Mouse (Mus musculus) cerebellum, adult 2 months (tissue): ENCODE data around the gene Mlf2.

Experiments used
- CTCF ChIP-seq: fragments of 200-500 bp; IDR thresholded peaks from 2 replicates; pipeline ENCODE4 v1.5.1; 2011; ENCODE audit warnings: low read depth, mild to moderate bottlenecking, control low read depth, low read length, moderate library complexity, borderline replicate concordance; ENCODE audit not compliant: insufficient read depth
- POLR2A ChIP-seq: fragments of 200-500 bp; IDR thresholded peaks from 2 replicates; pipeline ENCODE4 v1.6.1; 2011; ENCODE audit warnings: low read length, control low read depth, borderline replicate concordance; ENCODE audit not compliant: insufficient read depth

DNA sequence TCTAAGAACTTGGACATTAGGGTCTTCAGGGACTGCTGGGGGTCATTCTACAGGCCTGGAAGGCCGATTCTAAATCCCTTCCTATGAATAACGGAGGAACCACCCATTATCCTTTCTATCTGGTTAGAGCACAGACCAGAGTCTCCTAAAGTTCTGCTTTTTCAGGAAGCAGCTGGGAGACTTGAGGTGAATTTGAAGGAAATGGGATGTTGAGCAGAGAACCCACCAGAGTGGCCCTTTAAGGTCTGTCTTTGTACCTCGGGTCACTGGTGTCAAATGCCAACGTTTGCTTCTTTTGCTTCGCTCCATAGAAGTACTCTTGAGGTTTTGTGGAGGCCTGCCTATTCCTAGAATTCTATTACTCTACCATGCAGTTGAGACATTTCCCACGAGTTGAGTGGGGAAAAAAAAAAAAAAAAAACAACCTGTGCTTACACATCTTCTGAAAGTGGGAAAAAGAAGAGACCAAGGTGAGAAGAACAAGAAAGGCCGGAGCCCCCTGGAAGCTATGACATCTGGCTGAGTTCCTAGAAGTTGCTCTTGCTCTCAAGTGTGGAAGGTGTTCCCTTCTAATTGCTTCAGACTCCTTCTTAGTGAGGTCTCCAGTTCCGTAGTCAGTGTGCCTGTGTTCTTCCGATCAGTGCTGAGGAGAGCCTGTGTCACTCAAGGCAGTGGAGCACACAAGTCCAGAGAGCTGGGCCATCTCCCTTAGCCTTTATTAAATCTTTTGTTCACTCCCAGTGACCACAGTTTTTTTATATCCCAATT lies 10.7 kb upstream of the Mlf2 start:
- TF ChIP-seq CTCF = no peak
- no peak for TF ChIP-seq POLR2A
